Mouse (Mus musculus) bone marrow macrophage, adult 2 months (primary cell): ENCODE measurements around the gene Rcan1. TPM values are rescaled to one million over a fixed set of nuclear protein-coding genes. Genes with fewer than 3 reads are reported as not detected.

ENCODE experiments used
- H3K27ac ChIP-seq: 2 replicates; pipeline ENCODE4 v1.5.1; 2012; ENCODE audit warnings: low read depth, low read length; ENCODE audit not compliant: insufficient read depth
- H3K4me1 ChIP-seq: 2 replicates; pipeline ENCODE4 v1.6.1; 2012; ENCODE audit warnings: low read length; ENCODE audit not compliant: control insufficient read depth, insufficient read depth
- H3K4me3 ChIP-seq: 2 replicates; pipeline ENCODE4 v1.5.1; 2012; ENCODE audit warnings: mild to moderate bottlenecking, low read length, moderate library complexity; ENCODE audit not compliant: insufficient read depth
- CTCF ChIP-seq: IDR thresholded peaks from 2 replicates; pipeline ENCODE4 v1.5.1; 2012; ENCODE audit warnings: low read depth, mild to moderate bottlenecking, low read length, moderate library complexity
- POLR2A ChIP-seq: IDR thresholded peaks from 2 replicates; pipeline ENCODE4 v1.6.1; 2012; ENCODE audit warnings: mild to moderate bottlenecking, low read depth, low read length, borderline replicate concordance
- polyA plus RNA-seq: library from polyadenylated mRNA; stranded (reverse); fragments of >200 nt; gene quantifications from 2 replicates; pipeline ENCODE4 v1.2.4, GENCODE M21; 2012; ENCODE audit not compliant: missing spikeins, insufficient read depth, insufficient read length

Rcan1 gene
- polyA plus RNA-seq, 1 experiment: 15.8 TPM

GRCm38 (mm10) chr16:92358734-92359133 is 111.9 kb downstream of the Rcan1 start:
- Histone ChIP-seq H3K4me1 (no peaks in the 10 kb centered on the region), H3K27ac (no peak overlapping the region), H3K4me3 (no peak overlapping the region)
- TF ChIP-seq CTCF (no peak), POLR2A (no peak)

GRCm38 (mm10) chr16:92357566-92357965 is 113.1 kb downstream of the Rcan1 start:
- Histone ChIP-seq H3K27ac (no peak overlapping the region), H3K4me1 (no peaks in the 10 kb centered on the region), H3K4me3 (no peak overlapping the region)
- TF ChIP-seq CTCF (no peak), POLR2A (no peak)

GRCm38 (mm10) chr16:92357023-92357422 is 113.6 kb downstream of the Rcan1 start:
- no peak overlapping the region for H3K27ac ChIP-seq

GRCm38 (mm10) chr16:92355982-92356381 is 114.7 kb downstream of the Rcan1 start:
- no peak overlapping the region for H3K27ac ChIP-seq
- H3K4me3 ChIP-seq: no peak overlapping the region
- no peak for TF ChIP-seq POLR2A
- no peak for TF ChIP-seq CTCF
- H3K4me1 ChIP-seq: no peaks in the 10 kb centered on the region

More at GRCm38 (mm10) chr16:92357023-92357422, 113.6 kb downstream of the Rcan1 start:
- TF ChIP-seq POLR2A (no peak), CTCF (no peak)
- H3K4me1 ChIP-seq: no peaks in the 10 kb centered on the region
- no peak overlapping the region for H3K4me3 ChIP-seq

- no peaks in the 10 kb centered on the region for H3K4me1 ChIP-seq
- no peak overlapping the region for H3K4me3 ChIP-seq
- no peak for TF ChIP-seq POLR2A
- no peak for TF ChIP-seq CTCF
- no peak overlapping the region for H3K27ac ChIP-seq
Measured at GRCm38 (mm10) chr16:92355366-92355765, 115.3 kb downstream of the Rcan1 start.

GRCm38 (mm10) chr16:92353897-92354296 is 116.8 kb downstream of the Rcan1 start:
- Histone ChIP-seq H3K4me1 (no peaks in the 10 kb centered on the region), H3K4me3 (no peak overlapping the region), H3K27ac (no peak overlapping the region)
- TF ChIP-seq POLR2A (no peak), CTCF (no peak)

- TF ChIP-seq POLR2A (no peak), CTCF (no peak)
- H3K4me1 ChIP-seq: no peaks in the 10 kb centered on the region
- H3K27ac ChIP-seq: no peak overlapping the region
- no peak overlapping the region for H3K4me3 ChIP-seq
Measured at GRCm38 (mm10) chr16:92353295-92353694, 117.4 kb downstream of the Rcan1 start.

GRCm38 (mm10) chr16:92348941-92349340 is 121.7 kb downstream of the Rcan1 start:
- Histone ChIP-seq H3K4me3 (no peak overlapping the region), H3K4me1 (no peaks in the 10 kb centered on the region), H3K27ac (no peak overlapping the region)
- TF ChIP-seq POLR2A: no peak
- no peak for TF ChIP-seq CTCF

GRCm38 (mm10) chr16:92346297-92346916 is 124.3 kb downstream of the Rcan1 start:
- Histone ChIP-seq H3K4me3 (no peak overlapping the region), H3K4me1 (no peaks in the 10 kb centered on the region), H3K27ac (no peak overlapping the region)
- no peak for TF ChIP-seq CTCF
- no peak for TF ChIP-seq POLR2A

GRCm38 (mm10) chr16:92345177-92345576 is 125.5 kb downstream of the Rcan1 start:
- no peaks in the 10 kb centered on the region for H3K4me1 ChIP-seq
- no peak for TF ChIP-seq CTCF
- no peak for TF ChIP-seq POLR2A
- no peak overlapping the region for H3K27ac ChIP-seq
- no peak overlapping the region for H3K4me3 ChIP-seq

Other genes starting within 250 kb of the Rcan1 start
- gene Kcne2, start 178.5 kb downstream of the Rcan1 start, polyA plus RNA-seq: not detected in 2 replicates
- gene Smim11, start 169.6 kb downstream of the Rcan1 start, polyA plus RNA-seq: 68.3 and 95.1 TPM in 2 replicates
- gene Fam243, start 149.4 kb downstream of the Rcan1 start, polyA plus RNA-seq: not detected in 2 replicates
- not detected in 2 replicates for gene Kcne1, start 111.4 kb downstream of the Rcan1 start, polyA plus RNA-seq
- gene Clic6, start 14.9 kb upstream of the Rcan1 start, polyA plus RNA-seq: not detected in 2 replicates